Mouse (Mus musculus): Measurements from ENCODE around the gene Aifm1. TPM values are rescaled to one million over a fixed set of nuclear protein-coding genes. Genes with fewer than 3 reads are reported as not detected.

Gene Aifm1
- total and polyA plus RNA-seq, 2 experiments = 31.4 to 90.0 TPM

DNA sequence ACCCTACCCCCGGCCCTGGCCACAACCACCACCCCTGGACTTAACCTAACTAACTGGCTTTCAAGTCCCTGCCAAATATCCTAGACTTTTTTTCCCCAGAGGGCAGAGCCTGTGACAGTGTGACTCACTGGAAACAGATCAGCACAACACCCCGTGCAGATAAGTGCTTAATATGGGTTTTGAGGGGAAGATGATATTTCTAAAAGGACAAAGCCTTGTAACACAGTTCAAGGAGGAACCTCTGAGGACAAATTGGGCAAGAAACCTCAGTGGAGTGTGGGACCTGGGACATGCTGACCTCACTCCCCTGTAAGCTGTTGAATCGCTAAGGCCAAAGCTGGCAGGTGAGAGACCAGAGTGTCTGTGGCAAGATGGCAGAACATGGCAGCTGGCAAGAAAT is 8.3 kb upstream of the Aifm1 start:
- no peaks in the 10 kb centered on the region for H3K36me3 ChIP-seq (ENCODE audit: control insufficient read depth, insufficient read depth, low read length)
- no peak overlapping the region for H3K9ac ChIP-seq (ENCODE audit: low read depth, low read length)
- TF ChIP-seq POLR2A (IDR thresholded peaks at IDR 0.05; ENCODE audit: extremely low read depth, insufficient read depth, low read length) (no peak), CTCF (IDR thresholded peaks at IDR 0.05; ENCODE audit: low read depth, low read length) (no peak)
- 84% methylated on average over 3 of the region's 3 CpGs for WGBS
- no peaks in the 10 kb centered on the region for H3K79me2 ChIP-seq (ENCODE audit: control insufficient read depth, insufficient read depth, low read length)
- H3K27me3 ChIP-seq (ENCODE audit: control insufficient read depth, insufficient read depth, low read length) = no peaks in the 10 kb centered on the region
- no peak for DNase-seq (ENCODE audit: extremely low read depth, low read depth, low spot score)
- no peaks in the 10 kb centered on the region for H3K4me1 ChIP-seq (ENCODE audit: control insufficient read depth, insufficient read depth, low read length)
- H3K4me3 ChIP-seq (ENCODE audit: insufficient read depth, low read depth, low read length) = no peak overlapping the region
- no peak overlapping the region for H3K27ac ChIP-seq (replicated peaks; ENCODE audit: insufficient read depth, low read depth, low read length)

DNA sequence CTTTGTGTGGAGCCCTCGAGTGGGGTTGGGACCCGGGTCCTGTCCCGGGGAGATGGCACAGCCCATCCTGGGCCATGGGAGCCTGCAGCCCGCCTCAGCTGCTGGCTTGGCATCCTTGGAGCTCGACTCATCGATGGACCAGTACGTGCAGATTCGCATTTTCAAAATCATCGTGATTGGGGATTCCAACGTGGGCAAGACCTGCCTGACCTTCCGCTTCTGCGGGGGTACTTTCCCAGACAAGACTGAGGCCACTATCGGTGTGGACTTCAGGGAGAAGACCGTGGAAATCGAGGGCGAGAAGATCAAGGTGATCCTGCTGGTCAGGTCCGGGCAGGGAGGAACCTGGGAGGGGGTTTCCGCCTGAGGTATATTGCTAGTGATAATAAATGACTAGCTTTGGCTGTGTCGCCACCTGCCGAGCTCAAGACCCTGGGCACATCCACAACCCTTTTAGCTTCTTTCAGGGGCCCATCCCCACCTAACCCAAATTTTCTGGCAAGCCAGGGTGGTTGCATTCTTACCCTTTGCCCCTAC is 6.3 kb upstream of the Aifm1 start:
- no peak for DNase-seq (ENCODE audit: extremely low read depth, low read depth, low spot score)
- Histone ChIP-seq H3K36me3 (ENCODE audit: control insufficient read depth, insufficient read depth, low read length) (no peaks in the 10 kb centered on the region), H3K27ac (replicated peaks; ENCODE audit: insufficient read depth, low read depth, low read length) (no peak overlapping the region)

DNA sequence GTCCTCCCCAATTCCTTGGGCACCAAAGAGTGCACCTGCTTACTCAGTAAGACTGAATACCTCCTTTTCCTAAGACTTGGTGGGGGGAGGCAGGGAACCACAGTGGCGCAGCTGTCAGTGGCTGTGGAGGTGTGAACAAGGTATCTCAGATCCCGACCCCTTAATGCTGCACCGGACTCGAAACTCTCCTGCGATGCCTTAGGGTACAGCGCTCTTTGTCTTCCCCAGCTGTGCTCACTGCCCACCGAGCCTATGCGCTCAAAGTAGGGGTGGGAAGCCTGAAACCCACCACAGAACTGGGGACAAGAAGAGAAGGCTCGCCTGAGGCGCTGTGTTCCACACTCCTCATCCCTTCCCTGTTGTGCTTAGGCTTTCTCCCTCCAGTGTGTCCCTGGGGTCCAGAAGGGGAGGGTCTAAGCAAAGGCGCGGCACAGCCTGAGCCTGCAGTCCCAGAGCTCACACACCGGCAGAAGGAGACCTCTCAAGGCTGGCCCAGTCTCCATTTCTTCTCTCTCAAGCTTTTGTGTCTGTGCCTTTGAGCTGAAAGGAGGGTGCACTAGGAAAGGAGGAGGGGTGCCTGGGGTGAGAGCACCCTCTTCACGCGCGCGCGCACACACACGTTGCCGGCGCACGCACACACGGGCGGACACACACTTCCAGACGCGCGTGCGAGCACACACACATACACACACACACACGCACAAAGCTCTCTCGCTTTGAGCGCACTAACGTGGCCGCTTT is 5.6 kb upstream of the Aifm1 start, which contains the start of gene Rab33a:
TSS of gene Rab33a (plus strand) at position 478 of the 741 bp plus-strand sequence.
- Histone ChIP-seq H3K79me2 (ENCODE audit: control insufficient read depth, insufficient read depth, low read length) (no peaks in the 10 kb centered on the region), H3K27ac (replicated peaks; ENCODE audit: insufficient read depth, low read depth, low read length) (no peak within 1 kb of the TSS), H3K4me1 (ENCODE audit: control insufficient read depth, insufficient read depth, low read length) (no peaks in the 10 kb centered on the region; the same call in 1 of the 2 replicates), H3K27me3 (ENCODE audit: control insufficient read depth, insufficient read depth, low read length) (no peaks in the 10 kb centered on the region), H3K4me3 (ENCODE audit: insufficient read depth, low read depth, low read length) (peak within 1 kb of the TSS; percentile 16; the same call in 1 of the 2 replicates), H3K36me3 (ENCODE audit: control insufficient read depth, insufficient read depth, low read length) (no peaks in the 10 kb centered on the region), H3K9ac (ENCODE audit: low read depth, low read length) (no peak within 1 kb of the TSS)
- no peak for TF ChIP-seq POLR2A (IDR thresholded peaks at IDR 0.05; ENCODE audit: extremely low read depth, insufficient read depth, low read length)
- TF ChIP-seq CTCF (IDR thresholded peaks at IDR 0.05; ENCODE audit: low read depth, low read length) = no peak
- WGBS = 8% methylated on average over 28 of the region's 33 CpGs
- DNase-seq (ENCODE audit: extremely low read depth, low read depth, low spot score) = no peak

More for the DNA sequence above, 6.3 kb upstream of the Aifm1 start:
- no peaks in the 10 kb centered on the region for H3K4me1 ChIP-seq (ENCODE audit: control insufficient read depth, insufficient read depth, low read length)
- H3K9ac ChIP-seq (ENCODE audit: low read depth, low read length) = no peak overlapping the region
- no peaks in the 10 kb centered on the region for H3K27me3 ChIP-seq (ENCODE audit: control insufficient read depth, insufficient read depth, low read length)
- 12% methylated on average over 20 of the region's 20 CpGs for WGBS
- TF ChIP-seq POLR2A (IDR thresholded peaks at IDR 0.05; ENCODE audit: extremely low read depth, insufficient read depth, low read length) (no peak), CTCF (IDR thresholded peaks at IDR 0.05; ENCODE audit: low read depth, low read length) (no peak)
- H3K4me3 ChIP-seq (ENCODE audit: insufficient read depth, low read depth, low read length) = peak overlapping the region; percentile 16; the same call in 1 of the 2 replicates
- H3K79me2 ChIP-seq (ENCODE audit: control insufficient read depth, insufficient read depth, low read length) = no peaks in the 10 kb centered on the region

DNA sequence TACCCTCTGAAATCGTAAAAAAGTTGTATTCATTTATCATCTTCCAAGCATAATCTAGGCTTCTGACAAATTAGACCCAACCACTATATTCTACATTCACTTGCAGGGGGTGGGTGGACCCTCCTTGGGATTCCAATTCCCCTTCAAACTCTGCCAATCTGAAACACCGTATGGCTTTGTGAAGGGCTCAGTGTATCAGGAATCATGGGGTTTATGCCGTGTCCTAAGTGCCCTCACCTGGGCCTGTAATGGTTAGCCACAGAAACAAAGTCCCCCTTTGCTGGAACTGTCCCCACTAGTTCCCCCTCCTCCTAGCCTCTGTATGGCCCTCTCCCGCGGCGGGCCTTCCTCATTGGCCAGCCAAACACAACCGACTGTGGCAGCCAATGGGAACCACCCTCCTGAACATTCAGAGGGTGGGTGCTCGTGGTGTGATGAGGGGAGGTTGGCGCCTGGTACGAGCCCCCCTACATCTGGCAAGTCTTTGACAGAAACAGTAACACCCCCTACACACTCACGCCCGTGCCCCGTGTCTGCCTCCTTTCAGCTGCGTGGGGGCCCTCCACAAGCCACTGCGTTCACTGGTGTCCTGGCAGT is 4.9 kb upstream of the Aifm1 start:
- DNase-seq (ENCODE audit: extremely low read depth, low read depth, low spot score) = no peak
- Histone ChIP-seq H3K36me3 (ENCODE audit: control insufficient read depth, insufficient read depth, low read length) (no peaks in the 10 kb centered on the region), H3K27me3 (ENCODE audit: control insufficient read depth, insufficient read depth, low read length) (no peaks in the 10 kb centered on the region), H3K79me2 (ENCODE audit: control insufficient read depth, insufficient read depth, low read length) (no peaks in the 10 kb centered on the region), H3K27ac (replicated peaks; ENCODE audit: insufficient read depth, low read depth, low read length) (no peak overlapping the region), H3K4me3 (ENCODE audit: insufficient read depth, low read depth, low read length) (no peak overlapping the region), H3K9ac (ENCODE audit: low read depth, low read length) (no peak overlapping the region), H3K4me1 (ENCODE audit: control insufficient read depth, insufficient read depth, low read length) (no peaks in the 10 kb centered on the region; the same call in 1 of the 2 replicates)
- 47% methylated on average over 14 of the region's 15 CpGs for WGBS
- no peak for TF ChIP-seq POLR2A (IDR thresholded peaks at IDR 0.05; ENCODE audit: extremely low read depth, insufficient read depth, low read length)
- no peak for TF ChIP-seq CTCF (IDR thresholded peaks at IDR 0.05; ENCODE audit: low read depth, low read length)

DNA sequence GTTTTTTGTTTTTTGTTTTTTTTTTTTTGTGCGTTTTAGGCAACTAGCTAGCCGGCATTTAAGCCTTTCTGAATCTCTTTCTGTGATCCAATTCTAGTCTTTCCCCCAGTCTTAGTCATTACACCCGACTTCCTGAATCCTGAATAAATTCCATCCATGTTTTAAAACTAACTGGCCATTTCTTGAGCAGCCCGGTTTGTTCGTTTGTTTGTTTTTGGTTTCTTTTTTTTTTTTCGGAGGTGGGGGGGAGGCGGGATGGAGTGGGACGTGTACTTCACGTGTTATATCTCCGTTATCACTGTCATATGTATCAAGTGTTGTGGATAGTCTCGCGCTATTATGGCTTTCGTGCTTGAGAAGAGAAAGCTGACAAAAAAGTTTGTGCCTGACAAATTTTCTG is 461 bp upstream of the Aifm1 start:
- Histone ChIP-seq H3K4me3 (ENCODE audit: insufficient read depth, low read depth, low read length) (peak overlapping the region; percentile 68), H3K36me3 (ENCODE audit: control insufficient read depth, insufficient read depth, low read length) (no peaks in the 10 kb centered on the region), H3K27me3 (ENCODE audit: control insufficient read depth, insufficient read depth, low read length) (no peaks in the 10 kb centered on the region), H3K4me1 (ENCODE audit: control insufficient read depth, insufficient read depth, low read length) (peaks cover 1% of the 10 kb centered on the region; the same call in 1 of the 2 replicates), H3K9ac (ENCODE audit: low read depth, low read length) (peak overlapping the region; percentile 61), H3K79me2 (ENCODE audit: control insufficient read depth, insufficient read depth, low read length) (peaks cover 4% of the 10 kb centered on the region; the same call in 1 of the 2 replicates), H3K27ac (replicated peaks; ENCODE audit: insufficient read depth, low read depth, low read length) (peak overlapping the region; percentile 42)
- 1% methylated on average over 13 of the region's 13 CpGs for WGBS
- TF ChIP-seq POLR2A (IDR thresholded peaks at IDR 0.05; ENCODE audit: extremely low read depth, insufficient read depth, low read length) (no peak), CTCF (IDR thresholded peaks at IDR 0.05; ENCODE audit: low read depth, low read length) (no peak)
- DNase-seq (ENCODE audit: extremely low read depth, low read depth, low spot score) = no peak
